Mouse (Mus musculus) gastrocnemius, adult 2 months (tissue): ENCODE measurements at regions not wholly inside any gene's neighbourhood (a gene's known extent, or its start where the extent isn't known, plus 50 kb on each side); places are given as distances from the start of the nearest gene placed in this dataset.
A peak's percentile ranks its signal among the peaks of the same experiment; 100 is the strongest.

Experiments
- DNase-seq: peaks from one replicate; pipeline ENCODE4 v3.0.0; 2022
- H3K27ac ChIP-seq: fragments of 200-600 bp; 2 replicates; pipeline ENCODE4 v1.8.1; 2022; ENCODE audit warnings: mild to moderate bottlenecking
- H3K4me3 ChIP-seq: fragments of 200-600 bp; 2 replicates; pipeline ENCODE4 v1.8.1; 2022; ENCODE audit warnings: mild to moderate bottlenecking, moderate library complexity
- CTCF ChIP-seq: fragments of 200-600 bp; IDR thresholded peaks from 2 replicates; pipeline ENCODE4 v1.8.1; 2022; ENCODE audit warnings: antibody characterized with exemption, mild to moderate bottlenecking, moderate library complexity
- intact Hi-C: fragments of 180-260 bp; cut with DNase I; formaldehyde crosslinking; loops from one replicate; pipeline ENCODE4 v1.15.1; 2025

- DNase-seq: no peak
- Histone ChIP-seq H3K4me3 (no peak overlapping the region), H3K27ac (no peak overlapping the region)
- intact Hi-C loops: no loop called here
- no peak for TF ChIP-seq CTCF
Measured at GRCm38 (mm10) chr4:105565796-105566195, 223.9 kb upstream of the Gm12728 start.

- no peak overlapping the region for H3K27ac ChIP-seq
- no peak for DNase-seq
- H3K4me3 ChIP-seq: no peak overlapping the region
- intact Hi-C loops: no loop called here
- no peak for TF ChIP-seq CTCF
Measured at GRCm38 (mm10) chr4:105566513-105567457, 222.9 kb upstream of the Gm12728 start.

GRCm38 (mm10) chr4:105569671-105570070 is 220.0 kb upstream of the Gm12728 start:
- intact Hi-C loops: no loop called here
- no peak overlapping the region for H3K27ac ChIP-seq
- H3K4me3 ChIP-seq: no peak overlapping the region
- no peak for TF ChIP-seq CTCF
- no peak for DNase-seq

- no peak overlapping the region for H3K4me3 ChIP-seq
- intact Hi-C loops: no loop called here
- TF ChIP-seq CTCF: no peak
- H3K27ac ChIP-seq: no peak overlapping the region
- DNase-seq: no peak
Measured at GRCm38 (mm10) chr4:105575550-105575949, 214.1 kb upstream of the Gm12728 start.

GRCm38 (mm10) chr4:105580987-105581386 is 208.7 kb upstream of the Gm12728 start:
- intact Hi-C loops: no loop called here
- no peak for TF ChIP-seq CTCF
- H3K27ac ChIP-seq: no peak overlapping the region
- no peak for DNase-seq
- H3K4me3 ChIP-seq: no peak overlapping the region

GRCm38 (mm10) chr4:105584329-105584925 is 205.2 kb upstream of the Gm12728 start:
- TF ChIP-seq CTCF: no peak
- H3K27ac ChIP-seq: no peak overlapping the region
- DNase-seq: no peak
- intact Hi-C loops: no loop called here
- H3K4me3 ChIP-seq: no peak overlapping the region

DNA sequence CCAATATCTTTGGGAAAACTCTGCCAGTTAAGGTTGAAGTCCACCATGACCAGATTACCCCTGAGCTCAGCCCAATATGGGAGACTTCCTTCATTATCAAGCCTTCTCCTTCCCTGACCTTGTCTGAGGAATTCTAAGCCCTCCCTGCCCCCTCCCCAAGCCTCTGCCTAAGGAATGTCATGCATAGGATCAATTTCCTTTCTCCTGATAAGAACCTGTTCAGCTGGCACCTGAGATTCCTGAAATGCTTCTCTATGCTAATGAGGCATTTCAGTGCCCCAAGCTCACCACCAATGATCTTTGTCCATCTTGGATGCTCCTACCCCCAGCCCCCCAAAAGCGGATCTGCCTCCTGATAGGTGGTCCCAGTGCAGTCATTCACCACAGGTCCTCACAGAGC is 186.0 kb upstream of the Gm12728 start:
- DNase-seq: no peak
- H3K27ac ChIP-seq: no peak overlapping the region
- no peak overlapping the region for H3K4me3 ChIP-seq
- intact Hi-C loops: no loop called here
- TF ChIP-seq CTCF: no peak

- intact Hi-C loops: no loop called here
- no peak for TF ChIP-seq CTCF
- Histone ChIP-seq H3K4me3 (no peak overlapping the region), H3K27ac (no peak overlapping the region)
- no peak for DNase-seq
Measured at GRCm38 (mm10) chr4:105604607-105605006, 185.1 kb upstream of the Gm12728 start.

- TF ChIP-seq CTCF: no peak
- Histone ChIP-seq H3K4me3 (no peak overlapping the region), H3K27ac (no peak overlapping the region)
- DNase-seq: no peak
- intact Hi-C loops: no loop called here
Measured at GRCm38 (mm10) chr4:105606731-105607130, 182.9 kb upstream of the Gm12728 start.

- Histone ChIP-seq H3K4me3 (no peak overlapping the region), H3K27ac (0 out of 2 replicates have a peak overlapping the region, but pooled peaks have one; percentile 12)
- DNase-seq: no peak
- intact Hi-C loops: no loop called here
- TF ChIP-seq CTCF: no peak
Measured at GRCm38 (mm10) chr4:105610917-105611316, 178.8 kb upstream of the Gm12728 start.

- no peak for DNase-seq
- no peak overlapping the region for H3K4me3 ChIP-seq
- intact Hi-C loops: no loop called here
- peak overlapping the region; percentile 62; the same call in 1 of the 2 replicates for H3K27ac ChIP-seq
- no peak for TF ChIP-seq CTCF
Measured at GRCm38 (mm10) chr4:105614390-105614789, 175.3 kb upstream of the Gm12728 start.

DNA sequence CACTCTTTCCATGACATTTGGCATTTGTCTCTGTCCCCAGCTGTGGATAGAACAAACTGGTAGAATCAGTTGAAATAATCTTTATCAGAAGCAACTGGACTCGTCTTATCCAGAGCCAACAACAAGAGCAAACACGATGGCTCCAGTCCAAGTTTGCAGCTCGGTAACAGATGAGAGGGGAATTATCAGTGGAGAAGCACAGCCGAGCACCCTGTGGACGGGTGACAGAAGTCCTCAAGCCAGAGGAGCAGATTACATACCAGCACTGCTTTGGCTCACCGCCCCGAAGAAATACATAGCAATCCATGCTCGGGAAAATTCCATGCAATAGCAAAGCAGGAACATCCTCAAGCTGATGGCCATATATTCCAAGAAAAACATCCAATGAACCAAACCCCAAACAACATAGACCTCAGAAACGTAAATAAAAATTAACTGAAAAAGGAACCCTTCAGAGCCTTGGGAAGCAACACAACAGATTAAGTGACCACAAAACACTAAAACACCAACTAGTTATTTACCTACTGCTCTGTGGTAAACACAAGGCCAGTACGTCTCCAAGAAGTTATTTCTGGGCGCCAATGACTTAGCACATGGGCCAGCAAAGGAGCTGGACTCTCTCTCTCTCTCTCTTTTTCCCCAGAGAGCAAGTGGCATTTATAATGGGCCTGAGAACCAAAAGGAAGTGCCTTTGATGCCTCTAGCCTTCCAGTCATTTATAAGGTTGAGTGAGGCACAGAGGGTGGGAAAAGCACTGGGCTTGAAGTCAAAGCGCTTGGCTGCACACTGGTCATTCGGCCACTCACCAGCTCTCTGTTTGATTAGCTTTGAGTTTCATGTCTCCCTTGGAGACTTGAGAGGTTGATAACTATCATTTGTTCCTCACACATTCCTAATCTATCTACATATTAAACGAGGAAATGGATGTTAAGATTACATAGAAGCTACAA is 163.0 kb upstream of the Gm12728 start:
- peak; percentile 34 for DNase-seq
- no peak for TF ChIP-seq CTCF
- intact Hi-C loops: no loop called here
- H3K4me3 ChIP-seq: no peak overlapping the region
- H3K27ac ChIP-seq: no peak overlapping the region; the same call in 1 of the 2 replicates
